Mouse (Mus musculus) olfactory bulb, adult 2 months (tissue): Measurements from ENCODE around the gene Ppp2r5e.

Experiments
- CTCF ChIP-seq: fragments of 200-500 bp; IDR thresholded peaks from 2 replicates; pipeline ENCODE4 v1.5.1; 2012; ENCODE audit warnings: low read depth, mild to moderate bottlenecking, low read length, moderate library complexity; ENCODE audit not compliant: insufficient read depth
- POLR2A ChIP-seq: fragments of 200-500 bp; IDR thresholded peaks from 2 replicates; pipeline ENCODE4 v1.6.1; 2012; ENCODE audit warnings: mild to moderate bottlenecking, low read depth, low read length, moderate library complexity; ENCODE audit not compliant: insufficient read depth

DNA sequence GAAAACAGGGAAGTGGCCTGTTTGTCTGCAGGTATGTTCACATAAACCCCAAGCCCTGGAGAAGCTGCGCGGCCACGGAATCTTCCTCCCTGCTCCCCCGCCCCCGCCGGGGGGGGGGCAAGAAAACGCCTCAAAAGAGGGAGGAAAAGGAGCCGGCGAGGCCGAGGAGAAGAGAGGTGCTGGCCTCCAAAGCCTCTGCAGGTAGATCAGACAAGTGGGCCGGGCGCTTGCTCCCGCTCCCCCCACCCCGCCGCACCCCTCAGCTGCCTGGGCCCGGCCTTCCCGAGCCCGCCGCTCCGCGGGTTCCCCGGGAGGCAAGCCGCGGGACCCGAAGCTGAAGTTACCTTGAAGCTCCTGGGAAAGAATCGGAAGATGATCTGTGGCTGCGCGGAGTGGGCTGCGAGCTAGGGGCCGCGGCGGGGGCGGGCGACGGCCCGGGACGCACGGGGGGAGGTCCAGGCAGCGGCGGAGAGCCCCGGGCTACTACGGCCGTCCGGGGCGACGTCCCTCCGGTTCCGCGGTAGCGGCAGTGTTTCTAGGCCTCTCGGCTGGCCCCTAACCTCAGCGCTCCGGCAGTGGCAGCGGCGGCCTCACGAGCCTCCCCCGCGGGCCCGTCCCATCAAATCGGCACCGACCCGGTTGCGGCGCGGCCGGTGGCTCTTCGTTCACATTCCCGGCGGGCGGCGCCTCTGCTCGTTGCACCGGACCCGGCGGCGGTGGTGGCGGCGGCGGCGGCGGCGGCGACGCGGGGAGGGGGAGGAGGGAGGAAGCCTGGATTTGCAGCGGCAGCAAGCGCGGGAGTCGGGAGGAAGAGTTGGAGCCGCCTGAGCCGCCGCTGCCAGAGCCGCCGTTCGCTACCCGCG lies 523 bp downstream of the Ppp2r5e start:
- TF ChIP-seq CTCF = no peak
- no peak; the same call in 1 of the 2 replicates for TF ChIP-seq POLR2A
